Mouse (Mus musculus) heart, embryonic 16.5 days (tissue): ENCODE data around the gene Trim2. TPM values are rescaled to one million over a fixed set of nuclear protein-coding genes. Genes with fewer than 3 reads are reported as not detected.

Experiments used
- ATAC-seq: fragments of 200-750 bp; cut with Nextera tagmentation; replicated peaks from 2 replicates; pipeline ENCODE4 v1.8.0; 2017; ENCODE audit warnings: moderate number of reproducible peaks; ENCODE audit not compliant: insufficient read depth, low FRiP score; ENCODE audit errors: extremely low read depth
- H3K27ac ChIP-seq: fragments of 300-500 bp; sonication (generic); 2 replicates; pipeline ENCODE4 v1.5.1; 2014; ENCODE audit warnings: mild to moderate bottlenecking, low read length, control low read depth, moderate library complexity
- H3K27me3 ChIP-seq: fragments of 300-500 bp; sonication (generic); 2 replicates; pipeline ENCODE4 v1.6.1; 2014; ENCODE audit warnings: low read length, mixed read lengths; ENCODE audit not compliant: control insufficient read depth, insufficient read depth
- H3K36me3 ChIP-seq: fragments of 300-500 bp; sonication (generic); 2 replicates; pipeline ENCODE4 v1.6.1; 2014; ENCODE audit not compliant: control insufficient read depth, insufficient read depth
- H3K4me1 ChIP-seq: fragments of 300-500 bp; sonication (generic); 2 replicates; pipeline ENCODE4 v1.6.1; 2014; ENCODE audit warnings: low read length, mixed read lengths; ENCODE audit not compliant: control insufficient read depth, insufficient read depth
- H3K4me2 ChIP-seq: fragments of 300-500 bp; sonication (generic); 2 replicates; pipeline ENCODE4 v1.6.1; 2014; ENCODE audit warnings: low read depth, mild to moderate bottlenecking, control low read depth, low read length
- H3K4me3 ChIP-seq: fragments of 300-500 bp; sonication (generic); 2 replicates; pipeline ENCODE4 v1.5.1; 2014; ENCODE audit warnings: mild to moderate bottlenecking, control low read depth, low read length
- H3K9ac ChIP-seq: fragments of 300-500 bp; sonication (generic); 2 replicates; pipeline ENCODE4 v1.6.1; 2014; ENCODE audit warnings: low read length, control low read depth
- H3K9me3 ChIP-seq: fragments of 300-500 bp; sonication (generic); replicated peaks from 2 replicates; pipeline ENCODE4 v1.6.1; 2016; ENCODE audit warnings: low read length; ENCODE audit not compliant: control insufficient read depth
- WGBS: fragments of 180-500 bp; shearing (Covaris S2); extraction: QIAGEN DNeasy Blood & Tissue Kit; methylation state at CpG from one replicate; pipeline ENCODE4 v1.1.7; 2014; 5-methylcytosine and 5-hydroxymethylcytosine counted together
- polyA plus RNA-seq: library from polyadenylated mRNA; unstranded; fragments of >200 nt; fragmentation: Nextera tagmentation; extraction: Ambion mirVana; gene quantifications from 2 replicates; pipeline ENCODE4 v1.2.1, GENCODE M21; 2015

The Trim2 gene
- polyA plus RNA-seq, 1 experiment from 2014 or later = 8.7 TPM

GRCm38 (mm10) chr3:84247789-84248188, 58.9 kb downstream of the Trim2 start:
- Histone ChIP-seq H3K4me2 (no peak overlapping the region), H3K4me3 (no peak overlapping the region), H3K4me1 (0 out of 2 replicates have a peak, but pooled peaks cover 4% of the 10 kb centered on the region), H3K27me3 (0 out of 2 replicates have a peak, but pooled peaks cover 3% of the 10 kb centered on the region), H3K9me3 (peaks cover 3% of the 10 kb centered on the region; the same call in 1 of the 2 replicates), H3K27ac (no peak overlapping the region), H3K36me3 (no peaks in the 10 kb centered on the region), H3K9ac (no peak overlapping the region)
- 32% methylated on average over 8 of the region's 8 CpGs for WGBS
- no peak for ATAC-seq

- Histone ChIP-seq H3K9ac (no peak overlapping the region), H3K4me1 (0 out of 2 replicates have a peak, but pooled peaks cover 4% of the 10 kb centered on the region), H3K27ac (no peak overlapping the region), H3K27me3 (0 out of 2 replicates have a peak, but pooled peaks cover 3% of the 10 kb centered on the region), H3K4me3 (no peak overlapping the region), H3K9me3 (peaks cover 3% of the 10 kb centered on the region; the same call in 1 of the 2 replicates), H3K4me2 (no peak overlapping the region), H3K36me3 (no peaks in the 10 kb centered on the region)
- 71% methylated on average over 7 of the region's 7 CpGs for WGBS
- ATAC-seq = no peak
These were observed 60.2 kb downstream of the Trim2 start for GRCm38 (mm10) chr3:84246421-84246861.

GRCm38 (mm10) chr3:84243116-84243515, 63.6 kb downstream of the Trim2 start:
- Histone ChIP-seq H3K36me3 (no peaks in the 10 kb centered on the region), H3K4me1 (0 out of 2 replicates have a peak, but pooled peaks cover 4% of the 10 kb centered on the region), H3K4me2 (no peak overlapping the region), H3K9ac (no peak overlapping the region), H3K9me3 (no peaks in the 10 kb centered on the region), H3K4me3 (no peak overlapping the region), H3K27ac (no peak overlapping the region), H3K27me3 (no peaks in the 10 kb centered on the region)
- 61% methylated on average over 3 of the region's 3 CpGs for WGBS
- ATAC-seq = no peak

GRCm38 (mm10) chr3:84242497-84242896, 64.2 kb downstream of the Trim2 start:
- 85% methylated on average over 4 of the region's 4 CpGs for WGBS
- no peaks in the 10 kb centered on the region for H3K9me3 ChIP-seq
- ATAC-seq = no peak
- H3K4me1 ChIP-seq = no peaks in the 10 kb centered on the region
- no peak overlapping the region for H3K9ac ChIP-seq
- H3K27me3 ChIP-seq = no peaks in the 10 kb centered on the region
- no peaks in the 10 kb centered on the region for H3K36me3 ChIP-seq
- no peak overlapping the region for H3K4me3 ChIP-seq
- no peak overlapping the region for H3K27ac ChIP-seq
- no peak overlapping the region for H3K4me2 ChIP-seq

GRCm38 (mm10) chr3:84241098-84241497, 65.6 kb downstream of the Trim2 start:
- H3K9ac ChIP-seq = no peak overlapping the region
- 91% methylated on average over 4 of the region's 4 CpGs for whole genome bisulfite sequencing
- ATAC-seq = no peak
- H3K36me3 ChIP-seq = no peaks in the 10 kb centered on the region
- no peaks in the 10 kb centered on the region for H3K9me3 ChIP-seq
- no peak overlapping the region for H3K27ac ChIP-seq
- no peaks in the 10 kb centered on the region for H3K27me3 ChIP-seq
- H3K4me1 ChIP-seq = no peaks in the 10 kb centered on the region
- H3K4me2 ChIP-seq = no peak overlapping the region
- H3K4me3 ChIP-seq = no peak overlapping the region

GRCm38 (mm10) chr3:84235420-84236304, 71.0 kb downstream of the Trim2 start:
- WGBS = 59% methylated on average over 10 of the region's 10 CpGs
- Histone ChIP-seq H3K4me2 (no peak overlapping the region), H3K27ac (no peak overlapping the region), H3K4me3 (no peak overlapping the region), H3K4me1 (peaks cover 12% of the 10 kb centered on the region), H3K27me3 (no peaks in the 10 kb centered on the region), H3K9ac (no peak overlapping the region), H3K9me3 (no peaks in the 10 kb centered on the region), H3K36me3 (no peaks in the 10 kb centered on the region)
- ATAC-seq = 0 out of 2 replicates have a peak, but pooled peaks have one; percentile 26

- Histone ChIP-seq H3K9ac (no peak overlapping the region), H3K4me1 (peaks cover 18% of the 10 kb centered on the region), H3K9me3 (no peaks in the 10 kb centered on the region), H3K4me2 (no peak overlapping the region), H3K27ac (no peak overlapping the region), H3K4me3 (no peak overlapping the region), H3K36me3 (no peaks in the 10 kb centered on the region), H3K27me3 (no peaks in the 10 kb centered on the region)
- ATAC-seq = no peak
- 63% methylated on average over 4 of the region's 4 CpGs for WGBS
These were observed 72.1 kb downstream of the Trim2 start for GRCm38 (mm10) chr3:84234562-84234961.

GRCm38 (mm10) chr3:84233663-84234415, 72.8 kb downstream of the Trim2 start:
- WGBS = 88% methylated on average over 5 of the region's 5 CpGs

GRCm38 (mm10) chr3:84232312-84232711, 74.4 kb downstream of the Trim2 start:
- H3K4me1 ChIP-seq = peaks cover 24% of the 10 kb centered on the region
- H3K36me3 ChIP-seq = no peaks in the 10 kb centered on the region
- no peaks in the 10 kb centered on the region for H3K9me3 ChIP-seq
- H3K4me3 ChIP-seq = no peak overlapping the region
- whole genome bisulfite sequencing = 51% methylated on average over 6 of the region's 6 CpGs
- H3K4me2 ChIP-seq = no peak overlapping the region
- H3K9ac ChIP-seq = no peak overlapping the region
- H3K27me3 ChIP-seq = no peaks in the 10 kb centered on the region
- ATAC-seq = no peak
- no peak overlapping the region for H3K27ac ChIP-seq

More at GRCm38 (mm10) chr3:84233663-84234415, 72.8 kb downstream of the Trim2 start:
- peaks cover 22% of the 10 kb centered on the region for H3K4me1 ChIP-seq
- H3K36me3 ChIP-seq = no peaks in the 10 kb centered on the region
- no peak overlapping the region for H3K9ac ChIP-seq
- H3K4me2 ChIP-seq = no peak overlapping the region
- ATAC-seq = no peak
- H3K27me3 ChIP-seq = no peaks in the 10 kb centered on the region
- no peaks in the 10 kb centered on the region for H3K9me3 ChIP-seq
- H3K27ac ChIP-seq = no peak overlapping the region
- no peak overlapping the region for H3K4me3 ChIP-seq
